Mouse (Mus musculus) intestine, embryonic 15.5 days (tissue): ENCODE results near the gene 2410137M14Rik. TPM values are rescaled to one million over a fixed set of nuclear protein-coding genes. Genes with fewer than 3 reads are reported as not detected.

Source experiments
- ATAC-seq: fragments of 200-750 bp; cut with Nextera tagmentation; 2 replicates; pipeline ENCODE4 v1.8.0; 2017; ENCODE audit warnings: moderate TSS enrichment, moderate library complexity
- H3K27ac ChIP-seq: fragments of 300-500 bp; sonication (generic); 2 replicates; pipeline ENCODE4 v1.5.1; 2015; ENCODE audit warnings: mild to moderate bottlenecking, inconsistent platforms
- H3K27me3 ChIP-seq: fragments of 300-500 bp; sonication (generic); replicated peaks from 2 replicates; pipeline ENCODE4 v1.6.1; 2015; ENCODE audit warnings: inconsistent platforms
- H3K36me3 ChIP-seq: fragments of 300-500 bp; sonication (generic); 2 replicates; pipeline ENCODE4 v1.6.1; 2015; ENCODE audit warnings: inconsistent platforms
- H3K4me1 ChIP-seq: fragments of 300-500 bp; sonication (generic); replicated peaks from 2 replicates; pipeline ENCODE4 v1.6.1; 2015; ENCODE audit warnings: inconsistent platforms
- H3K4me2 ChIP-seq: fragments of 300-500 bp; sonication (generic); replicated peaks from 2 replicates; pipeline ENCODE4 v1.6.1; 2015; ENCODE audit warnings: mild to moderate bottlenecking, inconsistent platforms
- H3K4me3 ChIP-seq: fragments of 300-500 bp; sonication (generic); replicated peaks from 2 replicates; pipeline ENCODE4 v1.5.1; 2015; ENCODE audit warnings: inconsistent platforms
- H3K9ac ChIP-seq: fragments of 300-500 bp; sonication (generic); 2 replicates; pipeline ENCODE4 v1.6.1; 2015; ENCODE audit warnings: inconsistent platforms
- H3K9me3 ChIP-seq: fragments of 300-500 bp; sonication (generic); 2 replicates; pipeline ENCODE4 v1.6.1; 2016; ENCODE audit warnings: inconsistent platforms
- WGBS: fragments of 180-500 bp; shearing (Covaris S2); methylation state at CpG from one replicate; pipeline ENCODE4 v1.1.7; 2015; 5-methylcytosine and 5-hydroxymethylcytosine counted together
- polyA plus RNA-seq: library from polyadenylated mRNA; unstranded; fragments of >200 nt; fragmentation: Nextera tagmentation; extraction: Ambion mirVana; gene quantifications from 2 replicates; pipeline ENCODE4 v1.2.1, GENCODE M21; 2015

Gene 2410137M14Rik
- polyA plus RNA-seq, 1 experiment from 2014 or later: not detected

DNA sequence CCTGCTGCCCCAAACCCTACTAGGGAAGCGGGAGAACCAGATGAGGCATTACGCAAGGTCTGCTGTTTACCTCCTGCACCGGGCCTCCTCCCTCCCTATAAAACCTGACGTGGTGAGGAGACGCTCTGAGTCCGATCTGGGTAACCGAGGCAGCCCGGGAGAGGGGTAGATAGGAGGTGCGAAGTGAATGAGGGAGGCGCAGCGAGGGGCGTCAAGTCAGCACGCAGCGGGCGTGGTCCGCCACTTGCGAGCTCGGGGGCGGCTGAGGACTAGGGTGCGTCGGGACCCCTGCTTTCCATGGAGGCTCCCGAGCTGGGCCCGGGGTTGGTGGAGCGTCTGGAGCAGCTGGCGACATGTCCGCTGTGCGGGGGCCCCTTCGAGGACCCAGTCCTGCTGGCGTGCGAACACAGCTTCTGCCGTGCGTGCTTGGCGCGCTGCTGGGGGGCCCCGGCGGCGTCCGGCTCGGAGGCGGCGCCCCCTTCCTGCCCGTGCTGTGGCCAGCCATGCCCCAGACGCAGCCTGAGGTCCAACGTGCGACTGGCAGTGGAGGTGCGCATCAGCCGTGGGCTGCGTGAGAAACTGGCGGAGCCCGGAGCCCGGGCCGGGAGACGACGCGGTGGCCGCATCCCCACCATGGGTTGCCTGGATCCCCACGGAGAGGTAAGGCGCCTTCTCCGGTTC lies 38.1 kb downstream of the 2410137M14Rik start, which contains the start of gene Rnf39:
Gene Rnf39, plus strand, starts transcription at position 128 of the 681 bp plus-strand sequence.
- no peak within 1 kb of the TSS for H3K27ac ChIP-seq
- peak; percentile 61 for ATAC-seq
- WGBS: 2% methylated on average over 59 of the region's 59 CpGs

GRCm38 (mm10) chr17:36942391-36942790 lies 38.6 kb downstream of the 2410137M14Rik start:
- WGBS: 47% methylated on average over 10 of the region's 10 CpGs
- no peak overlapping the region for H3K27ac ChIP-seq
- H3K9me3 ChIP-seq: no peaks in the 10 kb centered on the region
- no peak overlapping the region for H3K9ac ChIP-seq
- H3K27me3 ChIP-seq: peaks cover 35% of the 10 kb centered on the region
- ATAC-seq: no peak; the same call in 1 of the 2 replicates
- peak overlapping the region; percentile 91 for H3K4me2 ChIP-seq
- no peaks in the 10 kb centered on the region for H3K36me3 ChIP-seq
- peak overlapping the region; percentile 43 for H3K4me3 ChIP-seq
- H3K4me1 ChIP-seq: peaks cover 20% of the 10 kb centered on the region

More for the DNA sequence above, 38.1 kb downstream of the 2410137M14Rik start, which contains the start of gene Rnf39:
- H3K9me3 ChIP-seq: no peaks in the 10 kb centered on the region
- H3K9ac ChIP-seq: peak within 1 kb of the TSS; percentile 45
- peak within 1 kb of the TSS; percentile 43 for H3K4me3 ChIP-seq
- H3K4me1 ChIP-seq: peaks cover 25% of the 10 kb centered on the region
- H3K36me3 ChIP-seq: no peaks in the 10 kb centered on the region
- peak within 1 kb of the TSS; percentile 91 for H3K4me2 ChIP-seq
- H3K27me3 ChIP-seq: peaks cover 35% of the 10 kb centered on the region

GRCm38 (mm10) chr17:36938056-36938455 lies 43.0 kb downstream of the 2410137M14Rik start:
- 58% methylated on average over 2 of the region's 2 CpGs for WGBS
- Histone ChIP-seq H3K36me3 (no peaks in the 10 kb centered on the region), H3K4me1 (peaks cover 7% of the 10 kb centered on the region), H3K9ac (no peak overlapping the region), H3K4me2 (no peak overlapping the region), H3K27me3 (peaks cover 11% of the 10 kb centered on the region), H3K4me3 (no peak overlapping the region), H3K9me3 (no peaks in the 10 kb centered on the region), H3K27ac (no peak overlapping the region)
- no peak for ATAC-seq

DNA sequence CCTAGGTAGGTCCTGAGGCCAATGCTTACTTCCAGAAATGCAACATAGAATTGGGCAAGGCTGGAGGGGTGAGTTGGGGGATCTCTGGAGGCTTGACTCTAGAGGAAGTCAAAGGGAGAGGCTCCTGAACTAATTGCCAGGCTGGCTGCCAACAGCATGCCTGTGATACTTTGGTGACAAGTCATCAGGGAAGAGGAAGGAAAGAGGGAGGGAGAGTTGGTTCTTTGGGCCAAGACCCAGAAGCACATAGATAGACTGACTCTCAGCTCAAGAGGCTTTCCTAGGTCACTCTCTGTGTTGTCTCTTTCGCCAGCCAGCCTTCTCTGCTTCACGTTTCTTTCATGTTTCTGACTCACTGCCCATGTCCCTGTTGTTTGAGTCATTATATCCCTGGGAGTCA lies 49.2 kb downstream of the 2410137M14Rik start:
- Histone ChIP-seq H3K27me3 (no peaks in the 10 kb centered on the region), H3K9ac (no peak overlapping the region), H3K9me3 (no peaks in the 10 kb centered on the region), H3K27ac (no peak overlapping the region), H3K4me1 (no peaks in the 10 kb centered on the region), H3K4me3 (no peak overlapping the region), H3K4me2 (no peak overlapping the region), H3K36me3 (no peaks in the 10 kb centered on the region)
- ATAC-seq: no peak
- 69% methylated on average over 2 of the region's 2 CpGs for WGBS

DNA sequence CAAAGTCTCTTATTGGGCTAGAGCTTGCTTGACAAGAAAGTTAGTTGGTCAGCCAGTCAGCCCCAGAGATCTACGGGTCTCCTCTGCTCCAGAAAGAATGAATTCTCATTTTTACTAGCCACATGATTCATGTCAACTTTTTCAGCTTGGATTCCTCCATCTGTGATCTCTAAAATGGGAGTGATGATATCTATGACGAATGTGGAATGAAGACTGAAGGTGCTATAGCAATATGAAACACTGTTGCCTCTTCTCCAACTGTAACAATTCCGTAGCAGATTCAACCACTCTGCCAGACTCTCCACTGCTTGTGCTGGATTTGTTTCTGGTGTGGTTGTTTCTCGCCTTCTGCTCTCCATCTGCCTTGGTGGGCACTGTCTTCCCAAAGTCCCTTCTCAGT lies 49.9 kb downstream of the 2410137M14Rik start:
- H3K4me1 ChIP-seq: no peaks in the 10 kb centered on the region
- WGBS: 77% methylated on average over 4 of the region's 4 CpGs
- H3K27ac ChIP-seq: no peak overlapping the region
- H3K4me3 ChIP-seq: no peak overlapping the region
- no peaks in the 10 kb centered on the region for H3K9me3 ChIP-seq
- no peaks in the 10 kb centered on the region for H3K36me3 ChIP-seq
- ATAC-seq: no peak
- no peaks in the 10 kb centered on the region for H3K27me3 ChIP-seq
- H3K9ac ChIP-seq: no peak overlapping the region
- H3K4me2 ChIP-seq: no peak overlapping the region

DNA sequence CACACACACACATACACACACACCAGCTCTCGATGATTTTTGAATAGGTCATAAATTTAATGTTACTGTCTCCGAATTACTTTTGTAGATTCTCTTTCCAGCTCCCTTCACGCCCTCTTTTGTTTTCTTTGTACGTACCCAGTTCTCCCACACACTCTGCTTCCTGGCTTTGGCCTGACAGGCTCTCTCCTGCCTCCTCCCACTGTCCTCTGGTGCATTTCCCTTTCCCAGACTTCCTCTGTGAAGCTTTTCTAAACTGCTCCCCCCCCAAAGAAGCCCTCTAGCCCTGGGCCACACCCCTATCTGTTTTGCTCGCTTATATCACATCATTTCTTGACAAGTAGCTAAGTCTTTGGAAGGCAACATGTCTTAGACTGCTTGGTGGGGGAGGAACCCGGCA lies 50.8 kb downstream of the 2410137M14Rik start:
- Histone ChIP-seq H3K4me2 (no peak overlapping the region), H3K9ac (no peak overlapping the region), H3K4me1 (no peaks in the 10 kb centered on the region), H3K4me3 (no peak overlapping the region), H3K9me3 (no peaks in the 10 kb centered on the region), H3K36me3 (no peaks in the 10 kb centered on the region), H3K27ac (no peak overlapping the region), H3K27me3 (no peaks in the 10 kb centered on the region)
- ATAC-seq: no peak
- 66% methylated on average over 6 of the region's 6 CpGs for WGBS

DNA sequence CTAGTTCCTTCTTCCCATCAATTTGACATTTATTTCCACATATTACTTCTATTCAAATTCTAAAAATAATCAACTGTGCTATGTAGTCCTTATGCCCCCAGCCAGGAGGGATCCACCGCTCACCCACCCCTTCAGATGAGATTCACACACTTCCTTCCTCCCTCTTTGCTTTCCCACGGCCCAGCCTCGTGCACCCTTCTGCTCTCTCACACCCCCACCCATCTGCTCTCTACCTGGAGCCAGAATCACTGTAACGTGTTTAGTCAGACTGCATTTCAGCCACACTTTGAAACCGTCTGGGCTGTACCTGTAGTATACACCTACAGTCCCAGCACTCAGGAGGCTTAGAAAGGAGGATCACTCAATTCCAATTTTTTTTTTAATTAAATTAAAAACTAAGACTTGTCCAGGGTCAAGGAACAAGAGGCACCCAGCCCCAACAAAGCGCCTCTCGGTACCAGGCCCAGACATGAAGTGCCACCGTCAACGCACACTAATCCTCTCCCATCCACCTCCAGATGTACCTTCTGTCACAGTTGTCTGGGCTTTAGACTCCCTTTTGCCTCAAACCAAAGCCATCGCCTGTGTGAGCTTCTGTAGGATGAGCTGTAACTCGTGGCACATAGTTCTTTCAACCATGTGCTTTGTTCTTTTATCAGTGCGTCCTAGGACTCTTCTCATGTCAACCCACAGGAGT lies 51.7 kb downstream of the 2410137M14Rik start:
- WGBS: 72% methylated on average over 12 of the region's 12 CpGs
- Histone ChIP-seq H3K9ac (no peak overlapping the region), H3K27me3 (no peaks in the 10 kb centered on the region), H3K4me2 (no peak overlapping the region), H3K36me3 (no peaks in the 10 kb centered on the region), H3K9me3 (no peaks in the 10 kb centered on the region), H3K4me1 (no peaks in the 10 kb centered on the region), H3K27ac (no peak overlapping the region), H3K4me3 (no peak overlapping the region)
- no peak for ATAC-seq

Other genes starting within 250 kb of the 2410137M14Rik start
- not detected in 2 replicates for gene H2-M10.5, start 208.3 kb downstream of the 2410137M14Rik start, polyA plus RNA-seq
- gene H2-M10.6, start 169.1 kb downstream of the 2410137M14Rik start, polyA plus RNA-seq: not detected in 2 replicates
- 38.0 and 41.5 TPM in 2 replicates for gene Trim26, start 144.1 kb downstream of the 2410137M14Rik start, polyA plus RNA-seq
- 4.6 and 6.1 TPM in 2 replicates for gene Trim15, start 114.0 kb downstream of the 2410137M14Rik start, polyA plus RNA-seq
- 4.8 and 5.2 TPM in 2 replicates for gene Trim10, start 111.7 kb downstream of the 2410137M14Rik start, polyA plus RNA-seq
- 0.78 and 1.2 TPM in 2 replicates for gene Trim40, start 91.1 kb downstream of the 2410137M14Rik start, polyA plus RNA-seq
- gene Trim31, start 83.1 kb downstream of the 2410137M14Rik start, polyA plus RNA-seq: 43.1 and 47.6 TPM in 2 replicates
- gene Rnf39, start 38.3 kb downstream of the 2410137M14Rik start, polyA plus RNA-seq: 1.7 and 1.8 TPM in 2 replicates
- 95.4 and 99.5 TPM in 2 replicates for gene Ppp1r11, start 29.5 kb downstream of the 2410137M14Rik start, polyA plus RNA-seq
- gene Znrd1, start 22.7 kb downstream of the 2410137M14Rik start, polyA plus RNA-seq: 69.5 and 76.3 TPM in 2 replicates
- gene Znrd1as, start 22.6 kb downstream of the 2410137M14Rik start, polyA plus RNA-seq: 6.3 TPM in 2 replicates
- gene H2-M5, start 8.3 kb upstream of the 2410137M14Rik start, polyA plus RNA-seq: 0.24 and 0.28 TPM in 2 replicates
- gene Zfp57, start 19.9 kb upstream of the 2410137M14Rik start, polyA plus RNA-seq: 49.9 and 57.6 TPM in 2 replicates
- gene Mog, start 42.2 kb upstream of the 2410137M14Rik start, polyA plus RNA-seq: 0.13 and 0.14 TPM in 2 replicates
- 6.0 and 7.6 TPM in 2 replicates for gene Gabbr1, start 64.7 kb upstream of the 2410137M14Rik start, polyA plus RNA-seq
- gene Olfr90, start 107.3 kb upstream of the 2410137M14Rik start, polyA plus RNA-seq: 0.08 TPM in 1 of 2 replicates, not detected in the other
- not detected in 2 replicates for gene Olfr91, start 117.0 kb upstream of the 2410137M14Rik start, polyA plus RNA-seq
- gene Olfr92, start 138.9 kb upstream of the 2410137M14Rik start, polyA plus RNA-seq: not detected in 2 replicates
- gene Olfr93, start 180.3 kb upstream of the 2410137M14Rik start, polyA plus RNA-seq: not detected in 2 replicates
- gene Ubd, start 212.7 kb upstream of the 2410137M14Rik start, polyA plus RNA-seq: not detected in 2 replicates
- gene Olfr94, start 219.8 kb upstream of the 2410137M14Rik start, polyA plus RNA-seq: not detected in 2 replicates
- gene Olfr95, start 231.9 kb upstream of the 2410137M14Rik start, polyA plus RNA-seq: not detected in 2 replicates
- gene Olfr96, start 238.9 kb upstream of the 2410137M14Rik start, polyA plus RNA-seq: not detected in 2 replicates